Mouse (Mus musculus) liver, adult 2 months (tissue): ENCODE results near the gene Rnf43. TPM values are rescaled to one million over a fixed set of nuclear protein-coding genes. Genes with fewer than 3 reads are reported as not detected.

Experiments
- DNase-seq: peaks from one replicate; pipeline ENCODE4 v3.0.0-alpha.2; 2011; ENCODE audit warnings: low read depth, low spot score; ENCODE audit errors: extremely low read depth
- H3K27ac ChIP-seq: fragments of 200-500 bp; replicated peaks from 2 replicates; pipeline ENCODE4 v1.5.1; 2012; ENCODE audit warnings: low read depth, mild to moderate bottlenecking, control low read depth, inconsistent platforms, low read length; ENCODE audit not compliant: insufficient read depth
- H3K27me3 ChIP-seq: fragments of 200-500 bp; 2 replicates; pipeline ENCODE4 v1.6.1; 2012; ENCODE audit warnings: mild to moderate bottlenecking, moderate library complexity, low read length, inconsistent platforms; ENCODE audit not compliant: control insufficient read depth, insufficient read depth
- H3K36me3 ChIP-seq: fragments of 200-500 bp; 2 replicates; pipeline ENCODE4 v1.6.1; 2012; ENCODE audit warnings: low read length, inconsistent platforms; ENCODE audit not compliant: control insufficient read depth, insufficient read depth
- H3K4me1 ChIP-seq: fragments of 200-500 bp; 2 replicates; pipeline ENCODE4 v1.6.1; 2011; ENCODE audit warnings: low read length; ENCODE audit not compliant: control insufficient read depth, insufficient read depth
- H3K4me3 ChIP-seq: fragments of 200-500 bp; 2 replicates; pipeline ENCODE4 v1.5.1; 2011; ENCODE audit warnings: low read depth, mild to moderate bottlenecking, control low read depth, low read length, moderate library complexity; ENCODE audit not compliant: insufficient read depth
- H3K79me2 ChIP-seq: fragments of 200-500 bp; 2 replicates; pipeline ENCODE4 v1.6.1; 2012; ENCODE audit warnings: inconsistent platforms, mild to moderate bottlenecking, low read length, moderate library complexity; ENCODE audit not compliant: control insufficient read depth, insufficient read depth
- H3K9ac ChIP-seq: fragments of 200-500 bp; 2 replicates; pipeline ENCODE4 v1.6.1; 2012; ENCODE audit warnings: low read depth, mild to moderate bottlenecking, control low read depth, inconsistent platforms, low read length
- CTCF ChIP-seq: fragments of 200-500 bp; IDR thresholded peaks from 2 replicates; pipeline ENCODE4 v1.5.1; 2011; ENCODE audit warnings: low read depth, low read length, control low read depth
- POLR2A ChIP-seq: fragments of 200-500 bp; IDR thresholded peaks from 2 replicates; pipeline ENCODE4 v1.6.1; 2011; ENCODE audit warnings: low read length, control low read depth; ENCODE audit not compliant: insufficient read depth; ENCODE audit errors: extremely low read depth
- WGBS: fragments of 180-500 bp; shearing (Covaris S2); methylation state at CpG from one replicate; pipeline ENCODE4 v1.1.7; 2018; 5-methylcytosine and 5-hydroxymethylcytosine counted together
- polyA plus RNA-seq: library from polyadenylated mRNA; depleted of rRNA; stranded (reverse); fragments of >200 nt; gene quantifications from 2 replicates; pipeline ENCODE4 v1.2.3, GENCODE M21; 2012
- total RNA-seq: library from RNA; depleted of rRNA; stranded (reverse); fragments of >200 nt; gene quantifications from 2 replicates; pipeline ENCODE4 v1.2.3, GENCODE M21; 2014

The Rnf43 gene
- total and polyA plus RNA-seq, 2 experiments = 14.1 to 19.5 TPM

DNA sequence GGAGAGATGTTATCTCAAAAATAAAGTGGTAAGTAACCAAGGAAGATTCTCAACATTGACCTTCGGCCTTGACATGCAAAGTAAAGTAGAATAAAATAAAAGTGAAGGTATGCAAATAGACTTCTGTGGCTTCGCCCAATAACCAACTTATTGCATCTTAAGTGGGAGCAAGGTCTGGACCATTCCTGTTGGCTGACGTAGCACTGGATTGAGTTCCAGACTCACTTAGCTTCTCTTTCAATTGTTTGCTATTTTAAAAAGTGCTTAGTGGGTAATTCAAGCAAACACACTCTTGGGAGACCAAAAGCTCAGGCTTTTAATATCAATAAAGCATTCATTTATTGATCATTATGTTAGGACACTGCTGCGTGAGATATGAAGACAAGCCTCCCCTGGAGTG is 35.6 kb downstream of the Rnf43 start:
- H3K79me2 ChIP-seq = peaks cover 13% of the 10 kb centered on the region; the same call in 1 of the 2 replicates
- no peaks in the 10 kb centered on the region for H3K27me3 ChIP-seq
- no peak for TF ChIP-seq CTCF
- TF ChIP-seq POLR2A = no peak
- peaks cover 33% of the 10 kb centered on the region for H3K4me1 ChIP-seq
- no peak overlapping the region for H3K4me3 ChIP-seq
- H3K36me3 ChIP-seq = no peaks in the 10 kb centered on the region
- DNase-seq = no peak
- H3K27ac ChIP-seq = no peak overlapping the region
- WGBS = 59% methylated on average over 4 of the region's 4 CpGs
- H3K9ac ChIP-seq = no peak overlapping the region

DNA sequence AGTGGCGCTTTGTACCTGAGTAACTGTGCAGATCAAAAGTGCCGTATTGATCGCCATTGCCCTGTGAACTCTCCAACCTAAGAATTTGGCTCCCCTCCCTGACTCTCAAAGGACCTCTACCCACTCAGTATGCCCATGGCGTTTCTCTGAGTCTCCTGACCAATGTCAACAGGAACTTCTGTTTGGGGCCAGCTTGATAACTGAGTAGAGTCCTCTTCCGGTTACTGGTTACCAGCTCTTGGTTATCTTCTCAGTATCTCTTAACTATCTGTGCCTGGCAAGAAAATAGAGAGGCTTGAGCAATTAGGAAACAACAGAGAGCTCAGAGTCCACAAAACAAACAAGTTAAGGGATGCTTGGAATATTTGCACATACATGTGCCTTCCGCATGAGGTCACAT is 38.6 kb downstream of the Rnf43 start:
- Histone ChIP-seq H3K27me3 (no peaks in the 10 kb centered on the region), H3K36me3 (no peaks in the 10 kb centered on the region), H3K4me1 (peaks cover 45% of the 10 kb centered on the region), H3K4me3 (no peak overlapping the region), H3K9ac (no peak overlapping the region), H3K27ac (peak overlapping the region; percentile 88), H3K79me2 (peaks cover 9% of the 10 kb centered on the region; the same call in 1 of the 2 replicates)
- no peak for TF ChIP-seq CTCF
- TF ChIP-seq POLR2A = no peak
- DNase-seq = peak; percentile 99
- WGBS = 18% methylated on average over 6 of the region's 6 CpGs

DNA sequence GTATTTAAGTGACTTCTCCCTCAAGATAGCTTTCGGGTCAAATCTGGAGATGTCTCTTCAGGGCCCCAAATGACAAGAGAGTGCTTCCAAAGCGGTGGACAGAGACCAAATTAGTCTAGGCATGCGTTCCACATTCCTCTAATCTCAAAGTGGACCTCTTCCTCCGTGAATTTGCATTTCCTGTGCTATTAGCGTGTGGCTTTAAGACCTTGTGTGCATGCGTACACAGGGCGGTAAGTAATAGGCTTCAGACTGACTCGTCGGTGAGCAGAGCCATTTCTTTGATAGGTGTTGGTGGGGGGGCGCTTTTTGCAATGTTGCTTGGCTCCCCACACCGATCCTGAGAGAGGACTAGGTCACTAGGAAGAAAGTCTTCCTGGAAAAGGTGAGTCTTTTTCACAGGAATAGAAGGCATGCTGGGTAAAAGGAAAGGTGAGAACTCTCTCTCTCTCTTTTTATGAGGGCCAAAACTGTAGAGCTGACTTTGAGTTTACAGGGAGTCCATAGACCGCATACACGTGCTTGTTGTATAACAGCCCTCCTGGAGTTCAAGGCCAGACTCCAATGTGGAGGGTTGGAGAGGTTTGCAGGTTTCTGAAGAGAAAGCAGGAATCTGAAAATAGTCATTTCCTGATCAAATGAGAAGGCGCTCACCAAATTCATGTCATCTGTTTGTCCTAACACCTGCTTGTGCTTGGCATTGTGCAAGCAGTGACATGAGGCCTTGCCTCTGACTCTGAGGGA is 39.5 kb downstream of the Rnf43 start:
- 22% methylated on average over 14 of the region's 14 CpGs for WGBS
- H3K4me1 ChIP-seq = peaks cover 39% of the 10 kb centered on the region
- no peaks in the 10 kb centered on the region for H3K27me3 ChIP-seq
- no peaks in the 10 kb centered on the region for H3K36me3 ChIP-seq
- peaks cover 12% of the 10 kb centered on the region; the same call in 1 of the 2 replicates for H3K79me2 ChIP-seq
- H3K4me3 ChIP-seq = no peak overlapping the region
- H3K27ac ChIP-seq = peak overlapping the region; percentile 88
- TF ChIP-seq CTCF = no peak
- TF ChIP-seq POLR2A = no peak
- peak overlapping the region; percentile 32; the same call in 1 of the 2 replicates for H3K9ac ChIP-seq
- peak; percentile 84 for DNase-seq

DNA sequence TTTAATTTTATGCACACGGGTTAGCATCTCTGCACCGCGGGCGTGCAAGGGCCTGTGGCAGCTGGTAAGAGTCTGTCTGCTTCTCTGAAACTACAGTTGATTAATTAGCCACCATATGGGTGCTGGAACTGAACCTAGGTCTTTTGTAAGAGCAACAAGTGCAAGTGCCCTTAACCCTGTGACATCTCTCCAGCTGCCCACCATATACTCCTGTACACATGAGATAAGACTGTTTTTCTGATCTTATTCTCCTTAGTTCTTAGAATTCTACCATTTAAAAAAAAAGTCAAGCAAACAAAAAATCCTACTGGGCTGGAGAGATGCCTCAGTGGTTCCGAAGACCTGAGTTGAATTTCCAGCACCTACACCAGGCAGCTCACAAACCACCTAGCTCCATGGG is 41.1 kb downstream of the Rnf43 start:
- H3K79me2 ChIP-seq = peaks cover 15% of the 10 kb centered on the region; the same call in 1 of the 2 replicates
- peak overlapping the region; percentile 61 for H3K27ac ChIP-seq
- no peak for TF ChIP-seq POLR2A
- no peak for TF ChIP-seq CTCF
- 86% methylated on average over 5 of the region's 5 CpGs for WGBS
- H3K27me3 ChIP-seq = no peaks in the 10 kb centered on the region
- H3K4me3 ChIP-seq = no peak overlapping the region
- H3K36me3 ChIP-seq = no peaks in the 10 kb centered on the region
- peaks cover 37% of the 10 kb centered on the region for H3K4me1 ChIP-seq
- no peak for DNase-seq
- H3K9ac ChIP-seq = no peak overlapping the region

GRCm38 (mm10) chr11:87704289-87704688 is 41.8 kb downstream of the Rnf43 start:
- WGBS = 28% methylated on average over 9 of the region's 9 CpGs
- Histone ChIP-seq H3K27me3 (no peaks in the 10 kb centered on the region), H3K4me3 (no peak overlapping the region), H3K9ac (peak overlapping the region; percentile 33; the same call in 1 of the 2 replicates), H3K36me3 (no peaks in the 10 kb centered on the region), H3K79me2 (peaks cover 19% of the 10 kb centered on the region; the same call in 1 of the 2 replicates), H3K27ac (peak overlapping the region; percentile 64), H3K4me1 (peaks cover 37% of the 10 kb centered on the region)
- peak; percentile 94 for DNase-seq
- no peak for TF ChIP-seq CTCF
- no peak for TF ChIP-seq POLR2A

- Histone ChIP-seq H3K79me2 (peaks cover 20% of the 10 kb centered on the region; the same call in 1 of the 2 replicates), H3K9ac (no peak overlapping the region), H3K27ac (no peak overlapping the region), H3K36me3 (no peaks in the 10 kb centered on the region), H3K27me3 (no peaks in the 10 kb centered on the region), H3K4me1 (peaks cover 17% of the 10 kb centered on the region), H3K4me3 (no peak overlapping the region)
- no peak for TF ChIP-seq CTCF
- TF ChIP-seq POLR2A = no peak
- WGBS = 73% methylated on average over 8 of the region's 8 CpGs
- no peak for DNase-seq
Observed at GRCm38 (mm10) chr11:87707570-87707969, 45.0 kb downstream of the Rnf43 start.
